13 mouse cellular contexts compared by ENCODE assay signal in genomic region chr3:34639873-34640270, GRCm38 (mm10). TPM values are rescaled to one million over a fixed set of nuclear protein-coding genes. Genes with fewer than 3 reads are reported as not detected.
DNase-seq lines count a peak whose midpoint lies in the region; ATAC-seq lines count a peak whose summit lies in the region.
"Had no signal": no experiment of that assay in that cellular context is flagged by ENCODE, and none has a peak within 500 bp of the region (broad histone marks: within the 10 kb centered on the region; RNA-seq: fewer than 3 reads in every experiment).

No protein-coding gene starts in this region.

- DNase-seq in embryo, embryonic 10 days (ENCODE audit: low spot score) = peak; percentile 26
- DNase-seq in embryo, embryonic 10.5 days (ENCODE audit: low spot score) = no peak
- no peak for DNase-seq in embryonic facial prominence, embryonic 14.5 days (ENCODE audit: low spot score)
- no peak for DNase-seq in hindbrain, embryonic 14.5 days (ENCODE audit: low spot score)
- DNase-seq in adrenal gland, adult 2 months = no peak
- no peak for DNase-seq in left cerebral cortex, adult 18-20 months (ENCODE audit: low spot score in 2 of 2)
- DNase-seq: adrenal gland, adult 8-10 months; cerebellum, adult 9-11 months had no signal

- H3K9ac ChIP-seq in embryonic facial prominence, embryonic 14.5 days (ENCODE audit: low read depth, low read length) = 0 out of 2 replicates have a peak overlapping the region, but pooled peaks have one; percentile 34
- peak overlapping the region; percentile 31; the same call in 1 of the 2 replicates for H3K9ac ChIP-seq in hindbrain, embryonic 14.5 days
- H3K9ac ChIP-seq in neural tube, embryonic 12.5 days = peak overlapping the region; percentile 23; the same call in 1 of the 2 replicates
- no peak overlapping the region for H3K9ac ChIP-seq in kidney, embryonic 14.5 days (ENCODE audit: low read depth, low read length)
- H3K9ac ChIP-seq: intestine, embryonic 15.5 days; liver, embryonic 15.5 days had no signal

- H3K4me3 ChIP-seq in embryonic facial prominence, embryonic 14.5 days (ENCODE audit: low read depth, low read length) = peak overlapping the region; percentile 14; the same call in 1 of the 2 replicates
- peak overlapping the region; percentile 17 for H3K4me3 ChIP-seq in hindbrain, embryonic 14.5 days (replicated peaks; ENCODE audit: low read length)
- H3K4me3 ChIP-seq in neural tube, embryonic 12.5 days = no peak overlapping the region
- H3K4me3 ChIP-seq in kidney, embryonic 14.5 days (ENCODE audit: low read length) = no peak overlapping the region
- H3K4me3 ChIP-seq: intestine, embryonic 15.5 days; liver, embryonic 15.5 days; megakaryocyte, embryonic 14.5 days had no signal

- H3K4me2 ChIP-seq in embryonic facial prominence, embryonic 14.5 days (ENCODE audit: low read depth, low read length) = peak overlapping the region; percentile 46
- peak overlapping the region; percentile 47 for H3K4me2 ChIP-seq in hindbrain, embryonic 14.5 days (replicated peaks)
- peak overlapping the region; percentile 70 for H3K4me2 ChIP-seq in neural tube, embryonic 12.5 days (replicated peaks)
- H3K4me2 ChIP-seq in kidney, embryonic 14.5 days (replicated peaks; ENCODE audit: low read depth, low read length) = no peak overlapping the region
- H3K4me2 ChIP-seq: intestine, embryonic 15.5 days; liver, embryonic 15.5 days had no signal

- WGBS in embryonic facial prominence, embryonic 14.5 days = 2% methylated on average over 10 of the region's 10 CpGs
- 3% methylated on average over 10 of the region's 10 CpGs for WGBS in hindbrain, embryonic 14.5 days
- 2% methylated on average over 10 of the region's 10 CpGs for WGBS in neural tube, embryonic 12.5 days
- WGBS in kidney, embryonic 14.5 days = 2% methylated on average over 10 of the region's 10 CpGs

- H3K36me3 ChIP-seq in embryonic facial prominence, embryonic 14.5 days (ENCODE audit: control insufficient read depth, insufficient read depth, low read length) = no peaks in the 10 kb centered on the region
- no peaks in the 10 kb centered on the region for H3K36me3 ChIP-seq in hindbrain, embryonic 14.5 days (replicated peaks; ENCODE audit: control insufficient read depth, insufficient read depth)
- H3K36me3 ChIP-seq in neural tube, embryonic 12.5 days = no peaks in the 10 kb centered on the region
- H3K36me3 ChIP-seq in kidney, embryonic 14.5 days (ENCODE audit: control insufficient read depth, insufficient read depth, low read length) = no peaks in the 10 kb centered on the region
- H3K36me3 ChIP-seq: intestine, embryonic 15.5 days; liver, embryonic 15.5 days had no signal

- no peak for ATAC-seq in embryonic facial prominence, embryonic 14.5 days (ENCODE audit: low read depth)
- no peak for ATAC-seq in hindbrain, embryonic 14.5 days (ENCODE audit: low FRiP score)
- no peak for ATAC-seq in neural tube, embryonic 12.5 days (ENCODE audit: low FRiP score, low read depth)
- no peak for ATAC-seq in kidney, embryonic 14.5 days (ENCODE audit: low FRiP score, low TSS enrichment)

- no peak overlapping the region for H3K27ac ChIP-seq in embryonic facial prominence, embryonic 14.5 days (replicated peaks; ENCODE audit: low read depth, low read length)
- H3K27ac ChIP-seq in hindbrain, embryonic 14.5 days = peak overlapping the region; percentile 40; the same call in 1 of the 2 replicates
- no peak overlapping the region for H3K27ac ChIP-seq in neural tube, embryonic 12.5 days
- H3K27ac ChIP-seq in kidney, embryonic 14.5 days (ENCODE audit: low read depth, low read length) = no peak overlapping the region
- H3K27ac ChIP-seq: intestine, embryonic 15.5 days; liver, embryonic 15.5 days had no signal

- no peaks in the 10 kb centered on the region for H3K9me3 ChIP-seq in embryonic facial prominence, embryonic 14.5 days (ENCODE audit: control insufficient read depth, low read length)
- no peaks in the 10 kb centered on the region for H3K9me3 ChIP-seq in hindbrain, embryonic 14.5 days (ENCODE audit: control insufficient read depth, low read length)
- H3K9me3 ChIP-seq in neural tube, embryonic 12.5 days = no peaks in the 10 kb centered on the region
- H3K9me3 ChIP-seq in kidney, embryonic 14.5 days (ENCODE audit: control insufficient read depth, low read length) = no peaks in the 10 kb centered on the region
- H3K9me3 ChIP-seq: intestine, embryonic 15.5 days; liver, embryonic 15.5 days had no signal

- H3K27me3 ChIP-seq in embryonic facial prominence, embryonic 14.5 days (replicated peaks; ENCODE audit: control insufficient read depth, insufficient read depth, low read length) = peaks cover 70% of the 10 kb centered on the region
- peaks cover 47% of the 10 kb centered on the region for H3K27me3 ChIP-seq in hindbrain, embryonic 14.5 days (ENCODE audit: control insufficient read depth, insufficient read depth, low read length)
- H3K27me3 ChIP-seq in neural tube, embryonic 12.5 days (replicated peaks) = peaks cover 28% of the 10 kb centered on the region
- peaks cover 81% of the 10 kb centered on the region for H3K27me3 ChIP-seq in kidney, embryonic 14.5 days (ENCODE audit: control insufficient read depth, insufficient read depth, low read length)

- H3K4me1 ChIP-seq in embryonic facial prominence, embryonic 14.5 days (ENCODE audit: control insufficient read depth, insufficient read depth, low read length) = peaks cover 7% of the 10 kb centered on the region
- H3K4me1 ChIP-seq in hindbrain, embryonic 14.5 days (replicated peaks; ENCODE audit: control insufficient read depth, insufficient read depth, low read length) = peaks cover 10% of the 10 kb centered on the region; the same call in 1 of the 2 replicates
- peaks cover 44% of the 10 kb centered on the region for H3K4me1 ChIP-seq in neural tube, embryonic 12.5 days
- H3K4me1 ChIP-seq in kidney, embryonic 14.5 days (ENCODE audit: control insufficient read depth, insufficient read depth, low read length) = no peaks in the 10 kb centered on the region
- H3K4me1 ChIP-seq: liver, embryonic 15.5 days had no signal

RNA-seq across cellular contexts. Expression of gene Sox2, which starts 10.3 kb away (rescaled TPM):
- 4.3 and 5.1 TPM in 2 replicates for polyA plus RNA-seq in embryonic facial prominence, embryonic 14.5 days (2014; fragmentation: Nextera tagmentation; extraction: Ambion mirVana)
- polyA plus RNA-seq in hindbrain, embryonic 14.5 days (2014; fragmentation: Nextera tagmentation; extraction: Ambion mirVana) = 18.0 and 19.8 TPM in 2 replicates
- polyA plus RNA-seq in neural tube, embryonic 12.5 days (2016; fragmentation: Nextera tagmentation; extraction: Ambion mirVana) = 48.0 and 49.7 TPM in 2 replicates
- total RNA-seq in adrenal gland, adult 2 months (2021) = under 1 TPM; 0.14 to 0.28 TPM
- 0.42 and 0.44 TPM in 2 replicates for polyA plus RNA-seq in adrenal gland, adult 2 months (2012; rRNA removed)
- 10 to 100 TPM; 43.8 to 46.5 TPM for total RNA-seq in left cerebral cortex, adult 18-20 months (2021)
- polyA plus RNA-seq in kidney, embryonic 14.5 days (2014; fragmentation: Nextera tagmentation; extraction: Ambion mirVana) = not detected in 2 replicates
- polyA plus RNA-seq: liver, embryonic 15.5 days had no signal

Comparison
In these comparisons a context has a peak if more than half of its experiments do, and no peak if none do; other contexts are left out.
1. H3K4me3 ChIP-seq: peak in embryonic facial prominence, embryonic 14.5 days (single experiment) and hindbrain, embryonic 14.5 days (single experiment); none in neural tube, embryonic 12.5 days (single experiment) and kidney, embryonic 14.5 days (single experiment).